Mouse (Mus musculus) myocyte (in vitro differentiated cells): ENCODE results near the gene Ptprd.

Experiments used
- CEBPB ChIP-seq: IDR thresholded peaks from 2 replicates; pipeline ENCODE4 v1.6.1; 2011; ENCODE audit warnings: mild to moderate bottlenecking, moderate library complexity; ENCODE audit not compliant: poor library complexity, insufficient read depth, severe bottlenecking
- E2F4 ChIP-seq: IDR thresholded peaks from one replicate; pipeline ENCODE4 v1.6.1; 2011; ENCODE audit warnings: mild to moderate bottlenecking, control low read depth, moderate library complexity; ENCODE audit not compliant: insufficient read depth
- MAX ChIP-seq: IDR thresholded peaks from one replicate; pipeline ENCODE4 v1.6.1; 2011; ENCODE audit warnings: low read depth, mild to moderate bottlenecking, control low read depth
- MYOD1 ChIP-seq, 3 experiments: IDR thresholded peaks; one replicate each; pipeline ENCODE4 v1.6.1; 2011; ENCODE audit warnings: control low read depth in 2 of 3, low read depth in 2 of 3, mild to moderate bottlenecking in 2 of 3, moderate library complexity in 1 of 3; ENCODE audit not compliant: insufficient read length in 2 of 3, control insufficient read depth in 1 of 3
- MYOG ChIP-seq, 3 experiments: IDR thresholded peaks; one replicate each; pipeline ENCODE4 v1.6.1; 2011; ENCODE audit warnings: control low read depth in 2 of 3, low read depth in 2 of 3, mild to moderate bottlenecking in 2 of 3; ENCODE audit not compliant: insufficient read length in 2 of 3, control insufficient read depth in 1 of 3, insufficient read depth in 1 of 3
- POLR2A ChIP-seq: IDR thresholded peaks from one replicate; pipeline ENCODE4 v1.6.1; 2011; ENCODE audit warnings: low read depth, mild to moderate bottlenecking, control low read depth, moderate library complexity; ENCODE audit not compliant: insufficient read length
- POLR2AphosphoS2 ChIP-seq: IDR thresholded peaks from one replicate; pipeline ENCODE4 v1.6.1; 2011; ENCODE audit warnings: low read depth, control low read depth; ENCODE audit not compliant: insufficient read length
- REST ChIP-seq: IDR thresholded peaks from one replicate; pipeline ENCODE4 v1.6.1; 2011; ENCODE audit warnings: mild to moderate bottlenecking, control low read depth, moderate library complexity; ENCODE audit not compliant: insufficient read depth, insufficient read length
- TCF12 ChIP-seq: IDR thresholded peaks from one replicate; pipeline ENCODE4 v1.6.1; 2011; ENCODE audit warnings: mild to moderate bottlenecking, control low read depth; ENCODE audit not compliant: poor library complexity, insufficient read depth, severe bottlenecking
- TCF3 ChIP-seq: IDR thresholded peaks from one replicate; pipeline ENCODE4 v1.6.1; 2011; ENCODE audit warnings: low read depth, control low read depth; ENCODE audit not compliant: insufficient read length
- USF1 ChIP-seq: IDR thresholded peaks from one replicate; pipeline ENCODE4 v1.6.1; 2011; ENCODE audit warnings: low read depth, mild to moderate bottlenecking, control low read depth, moderate library complexity

GRCm38 (mm10) chr4:76502575-76503278 lies 1709.0 kb downstream of the Ptprd start:
- no peak for TF ChIP-seq MAX
- TF ChIP-seq USF1: no peak
- TF ChIP-seq TCF12: no peak
- no peak for TF ChIP-seq MYOG (IDR thresholded peaks at IDR 0.05; ENCODE audit: control insufficient read depth in 1 of 3, insufficient read depth in 1 of 3, insufficient read length in 2 of 3, low read depth in 2 of 3)
- TF ChIP-seq POLR2A: no peak
- TF ChIP-seq CEBPB: no peak
- TF ChIP-seq E2F4: no peak
- TF ChIP-seq REST: no peak
- TF ChIP-seq TCF3: no peak
- TF ChIP-seq MYOD1 (IDR thresholded peaks at IDR 0.05; ENCODE audit: control insufficient read depth in 1 of 3, insufficient read length in 2 of 3, low read depth in 2 of 3): no peak
- TF ChIP-seq POLR2AphosphoS2: no peak
